Mouse (Mus musculus) G1E (cell line): ENCODE results near the gene Apoa1.

Experiments used
- CTCF ChIP-seq: IDR thresholded peaks from 2 replicates; pipeline ENCODE4 v1.5.1; 2012; ENCODE audit warnings: low read depth, low read length, inconsistent platforms, mixed read lengths
- GATA1 ChIP-seq: IDR thresholded peaks from 2 replicates; pipeline ENCODE4 v1.6.1; 2012; ENCODE audit warnings: borderline replicate concordance, low read length, inconsistent platforms, mixed read lengths
- POLR2AphosphoS5 ChIP-seq: IDR thresholded peaks from 2 replicates; pipeline ENCODE4 v1.6.1; 2012; ENCODE audit warnings: low read depth, low read length, inconsistent platforms; ENCODE audit not compliant: insufficient replicate concordance
- TAL1 ChIP-seq: conservative IDR thresholded peaks from 2 replicates; pipeline ENCODE4 v1.6.1; 2012; ENCODE audit warnings: low read depth, low read length, inconsistent platforms, mixed read lengths

DNA sequence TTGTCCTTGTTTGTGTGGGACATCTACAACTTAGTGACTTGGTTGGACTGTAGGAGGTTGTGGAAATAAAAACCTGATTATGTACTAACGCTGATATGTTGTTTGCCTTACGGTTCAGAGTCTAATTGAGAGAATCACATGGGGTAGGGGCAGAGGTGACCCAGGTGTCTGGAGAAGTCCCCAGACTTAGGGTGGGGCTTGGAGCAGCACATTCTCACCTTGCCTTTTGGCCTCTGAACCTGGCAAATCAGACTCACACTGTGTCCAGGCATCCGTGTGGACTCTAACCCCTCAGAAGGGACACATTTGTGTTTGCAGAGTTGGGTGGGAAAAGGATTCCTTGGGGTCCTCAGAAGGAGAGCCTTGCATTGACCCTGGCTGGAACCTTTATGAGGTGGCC is 4.3 kb upstream of the Apoa1 start:
- TF ChIP-seq CTCF (no peak), TAL1 (no peak), GATA1 (no peak), POLR2AphosphoS5 (no peak)
